Mouse (Mus musculus) liver, adult 2 months (tissue): ENCODE measurements around the gene Serpine2. TPM values are rescaled to one million over a fixed set of nuclear protein-coding genes. Genes with fewer than 3 reads are reported as not detected.
A peak's percentile ranks its signal among the peaks of the same experiment; 100 is the strongest.

Experiments
- DNase-seq: peaks from one replicate; pipeline ENCODE4 v3.0.0-alpha.2; 2011; ENCODE audit warnings: low read depth, low spot score; ENCODE audit errors: extremely low read depth
- H3K27ac ChIP-seq: fragments of 200-500 bp; replicated peaks from 2 replicates; pipeline ENCODE4 v1.5.1; 2012; ENCODE audit warnings: low read depth, mild to moderate bottlenecking, control low read depth, inconsistent platforms, low read length; ENCODE audit not compliant: insufficient read depth
- H3K27me3 ChIP-seq: fragments of 200-500 bp; 2 replicates; pipeline ENCODE4 v1.6.1; 2012; ENCODE audit warnings: mild to moderate bottlenecking, moderate library complexity, low read length, inconsistent platforms; ENCODE audit not compliant: control insufficient read depth, insufficient read depth
- H3K36me3 ChIP-seq: fragments of 200-500 bp; 2 replicates; pipeline ENCODE4 v1.6.1; 2012; ENCODE audit warnings: low read length, inconsistent platforms; ENCODE audit not compliant: control insufficient read depth, insufficient read depth
- H3K4me1 ChIP-seq: fragments of 200-500 bp; 2 replicates; pipeline ENCODE4 v1.6.1; 2011; ENCODE audit warnings: low read length; ENCODE audit not compliant: control insufficient read depth, insufficient read depth
- H3K4me3 ChIP-seq: fragments of 200-500 bp; 2 replicates; pipeline ENCODE4 v1.5.1; 2011; ENCODE audit warnings: low read depth, mild to moderate bottlenecking, control low read depth, low read length, moderate library complexity; ENCODE audit not compliant: insufficient read depth
- H3K79me2 ChIP-seq: fragments of 200-500 bp; 2 replicates; pipeline ENCODE4 v1.6.1; 2012; ENCODE audit warnings: inconsistent platforms, mild to moderate bottlenecking, low read length, moderate library complexity; ENCODE audit not compliant: control insufficient read depth, insufficient read depth
- H3K9ac ChIP-seq: fragments of 200-500 bp; 2 replicates; pipeline ENCODE4 v1.6.1; 2012; ENCODE audit warnings: low read depth, mild to moderate bottlenecking, control low read depth, inconsistent platforms, low read length
- CTCF ChIP-seq: fragments of 200-500 bp; IDR thresholded peaks from 2 replicates; pipeline ENCODE4 v1.5.1; 2011; ENCODE audit warnings: low read depth, low read length, control low read depth
- POLR2A ChIP-seq: fragments of 200-500 bp; IDR thresholded peaks from 2 replicates; pipeline ENCODE4 v1.6.1; 2011; ENCODE audit warnings: low read length, control low read depth; ENCODE audit not compliant: insufficient read depth; ENCODE audit errors: extremely low read depth
- WGBS: fragments of 180-500 bp; shearing (Covaris S2); methylation state at CpG from one replicate; pipeline ENCODE4 v1.1.7; 2018; 5-methylcytosine and 5-hydroxymethylcytosine counted together
- polyA plus RNA-seq: library from polyadenylated mRNA; depleted of rRNA; stranded (reverse); fragments of >200 nt; gene quantifications from 2 replicates; pipeline ENCODE4 v1.2.3, GENCODE M21; 2012
- total RNA-seq: library from RNA; depleted of rRNA; stranded (reverse); fragments of >200 nt; gene quantifications from 2 replicates; pipeline ENCODE4 v1.2.3, GENCODE M21; 2014

Gene Serpine2
- total and polyA plus RNA-seq, 2 experiments: 1.1 to 1.8 TPM

GRCm38 (mm10) chr1:79853527-79853926 is 7.5 kb downstream of the Serpine2 start:
- TF ChIP-seq CTCF (no peak), POLR2A (no peak)
- DNase-seq: no peak
- H3K27ac ChIP-seq: no peak overlapping the region
- peaks cover 3% of the 10 kb centered on the region for H3K27me3 ChIP-seq
- peaks cover 3% of the 10 kb centered on the region; the same call in 1 of the 2 replicates for H3K4me1 ChIP-seq
- no peak overlapping the region for H3K4me3 ChIP-seq
- H3K36me3 ChIP-seq: no peaks in the 10 kb centered on the region
- H3K9ac ChIP-seq: no peak overlapping the region
- 85% methylated on average over 3 of the region's 3 CpGs for WGBS
- H3K79me2 ChIP-seq: no peaks in the 10 kb centered on the region

- no peak overlapping the region for H3K27ac ChIP-seq
- 29% methylated on average over 10 of the region's 10 CpGs for WGBS
- peaks cover 3% of the 10 kb centered on the region; the same call in 1 of the 2 replicates for H3K4me1 ChIP-seq
- H3K4me3 ChIP-seq: no peak overlapping the region
- no peaks in the 10 kb centered on the region for H3K27me3 ChIP-seq
- peak; percentile 85 for DNase-seq
- no peak overlapping the region for H3K9ac ChIP-seq
- H3K79me2 ChIP-seq: no peaks in the 10 kb centered on the region
- H3K36me3 ChIP-seq: no peaks in the 10 kb centered on the region
- no peak for TF ChIP-seq POLR2A
- TF ChIP-seq CTCF: no peak
These were observed 10.6 kb downstream of the Serpine2 start for GRCm38 (mm10) chr1:79850341-79850740.

GRCm38 (mm10) chr1:79848663-79849062 is 12.3 kb downstream of the Serpine2 start:
- no peaks in the 10 kb centered on the region for H3K36me3 ChIP-seq
- 67% methylated on average over 3 of the region's 3 CpGs for WGBS
- H3K27ac ChIP-seq: no peak overlapping the region
- H3K79me2 ChIP-seq: no peaks in the 10 kb centered on the region
- peaks cover 3% of the 10 kb centered on the region; the same call in 1 of the 2 replicates for H3K4me1 ChIP-seq
- H3K9ac ChIP-seq: no peak overlapping the region
- no peaks in the 10 kb centered on the region for H3K27me3 ChIP-seq
- DNase-seq: peak; percentile 34
- H3K4me3 ChIP-seq: no peak overlapping the region
- TF ChIP-seq POLR2A: no peak
- TF ChIP-seq CTCF: no peak

GRCm38 (mm10) chr1:79846891-79847290 is 14.1 kb downstream of the Serpine2 start:
- no peaks in the 10 kb centered on the region for H3K79me2 ChIP-seq
- H3K27me3 ChIP-seq: no peaks in the 10 kb centered on the region
- H3K36me3 ChIP-seq: no peaks in the 10 kb centered on the region
- WGBS: 72% methylated on average over 2 of the region's 2 CpGs
- TF ChIP-seq CTCF (no peak), POLR2A (no peak)
- no peak overlapping the region for H3K4me3 ChIP-seq
- no peak overlapping the region for H3K9ac ChIP-seq
- no peak overlapping the region for H3K27ac ChIP-seq
- DNase-seq: no peak
- peaks cover 3% of the 10 kb centered on the region; the same call in 1 of the 2 replicates for H3K4me1 ChIP-seq

GRCm38 (mm10) chr1:79832719-79833404 is 28.1 kb downstream of the Serpine2 start:
- Histone ChIP-seq H3K9ac (no peak overlapping the region), H3K4me1 (no peaks in the 10 kb centered on the region), H3K79me2 (no peaks in the 10 kb centered on the region), H3K36me3 (no peaks in the 10 kb centered on the region), H3K4me3 (no peak overlapping the region), H3K27ac (no peak overlapping the region), H3K27me3 (no peaks in the 10 kb centered on the region)
- TF ChIP-seq POLR2A (no peak), CTCF (no peak)
- no peak for DNase-seq
- 80% methylated on average over 16 of the region's 16 CpGs for WGBS
